Mouse (Mus musculus): ENCODE data around the gene Klhl1. TPM values are rescaled to one million over a fixed set of nuclear protein-coding genes. Genes with fewer than 3 reads are reported as not detected.
"Not testable (repeated sequence)": the region's sequence is repeated elsewhere in the genome, so short reads cannot be mapped to it uniquely, and the experiment has no call there.

Klhl1 gene
- not detected for total RNA-seq (2021)
- long read RNA-seq, experiment 1: 0 reads
- long read RNA-seq, experiment 2: 0 reads

DNA sequence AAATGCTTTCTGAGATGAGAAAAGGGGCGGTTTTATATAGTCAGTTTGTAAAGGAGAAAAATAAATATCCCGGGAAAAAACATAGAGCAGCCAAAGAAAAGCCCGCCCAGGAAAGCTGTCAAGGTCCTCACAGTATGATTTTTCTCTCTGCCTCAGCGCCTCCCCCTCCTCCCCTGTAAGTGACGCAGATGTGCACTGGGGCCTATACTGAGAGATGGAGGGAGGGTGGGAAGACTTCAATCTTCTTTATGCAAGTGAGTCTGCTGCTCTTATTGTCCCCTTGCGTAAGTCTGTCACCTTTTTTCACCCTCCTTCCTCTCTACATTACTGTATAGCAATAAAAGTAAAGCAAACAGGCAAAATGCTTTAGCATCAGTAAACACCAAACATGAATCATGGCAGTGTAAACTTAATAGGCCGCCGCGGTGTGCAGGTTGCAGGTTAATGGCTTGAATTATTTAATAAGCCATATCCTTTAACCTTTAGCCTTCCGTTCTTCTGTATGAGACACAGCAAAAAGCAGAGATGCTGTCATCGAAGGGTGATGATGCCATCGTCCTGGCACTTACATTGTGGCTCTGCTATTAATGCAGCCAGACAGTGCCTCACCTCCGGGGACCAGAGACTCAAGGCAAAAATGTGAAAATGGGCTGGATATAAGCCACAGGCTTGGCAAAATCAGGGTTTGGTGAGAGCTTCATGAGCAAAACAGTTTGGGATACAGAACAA lies at the start of gene Klhl1:
TSS of gene Klhl1 (minus strand) at position 149 of the 729 bp plus-strand sequence.
- DNase-seq: no peak
- intact Hi-C loops (cut with DNase I): no loop called here

DNA sequence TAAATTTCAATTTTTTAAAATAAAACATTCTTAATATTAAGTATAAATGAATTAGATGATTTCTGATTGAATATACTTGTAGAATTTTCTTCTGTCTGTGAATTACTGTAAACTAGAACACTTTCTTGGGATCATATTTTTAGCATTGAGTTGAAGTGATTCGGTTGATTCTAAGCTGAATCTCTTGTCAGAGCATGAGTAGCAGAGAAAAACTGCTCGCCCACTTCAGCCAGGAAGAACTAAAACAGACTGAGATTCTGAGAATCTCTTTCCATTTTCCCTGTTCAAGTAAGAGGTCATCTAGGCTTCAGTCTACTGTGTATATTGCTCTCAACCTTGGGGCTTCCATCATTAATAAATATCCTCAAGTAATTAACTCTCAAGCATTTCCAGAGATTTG lies 34.8 kb upstream of the Klhl1 start:
- intact Hi-C loops (cut with DNase I): no loop called here

DNA sequence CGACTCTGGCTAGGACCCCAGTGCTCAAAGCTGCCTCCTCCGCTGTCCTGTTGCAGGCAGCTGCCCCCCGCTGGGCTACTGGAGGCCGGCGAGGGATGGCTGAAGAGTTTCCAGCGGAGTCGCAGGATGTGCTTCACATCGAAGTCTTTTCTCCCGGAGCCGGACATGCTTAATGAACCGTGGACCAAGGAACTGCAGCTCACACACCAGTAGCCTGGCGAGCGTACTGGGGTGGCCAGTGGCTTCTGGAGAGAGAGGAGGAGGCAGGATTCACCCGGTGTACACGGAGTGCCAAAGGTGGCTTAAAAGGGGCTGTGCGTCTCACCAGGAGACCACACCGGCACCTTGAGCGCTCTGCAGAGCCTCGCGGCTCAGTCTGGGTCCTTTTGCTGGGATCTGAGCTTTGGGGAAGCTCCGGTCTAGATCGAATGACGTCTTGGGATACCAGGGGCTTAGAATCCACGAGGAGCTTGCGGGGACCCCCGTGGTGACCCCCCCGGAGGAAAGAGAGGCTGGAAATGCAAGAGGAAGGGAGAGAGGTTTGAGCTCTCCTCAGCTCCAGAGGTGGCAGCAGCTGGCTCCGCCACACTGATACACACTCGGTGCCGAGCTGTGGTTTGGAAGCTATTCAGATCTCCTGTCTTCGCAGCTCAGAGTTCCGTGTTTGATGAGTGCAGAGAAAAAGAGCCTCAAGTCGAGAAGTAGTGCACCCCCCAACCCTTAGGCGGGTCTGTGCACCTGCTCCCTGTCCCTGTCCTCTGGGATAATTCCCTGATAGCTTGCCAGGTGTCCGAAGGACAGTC lies 550 bp downstream of the Klhl1 start:
- DNase-seq: no peak
- intact Hi-C loops (cut with DNase I): no loop called here

More for the DNA sequence above, 34.8 kb upstream of the Klhl1 start:
- no peak for DNase-seq

DNA sequence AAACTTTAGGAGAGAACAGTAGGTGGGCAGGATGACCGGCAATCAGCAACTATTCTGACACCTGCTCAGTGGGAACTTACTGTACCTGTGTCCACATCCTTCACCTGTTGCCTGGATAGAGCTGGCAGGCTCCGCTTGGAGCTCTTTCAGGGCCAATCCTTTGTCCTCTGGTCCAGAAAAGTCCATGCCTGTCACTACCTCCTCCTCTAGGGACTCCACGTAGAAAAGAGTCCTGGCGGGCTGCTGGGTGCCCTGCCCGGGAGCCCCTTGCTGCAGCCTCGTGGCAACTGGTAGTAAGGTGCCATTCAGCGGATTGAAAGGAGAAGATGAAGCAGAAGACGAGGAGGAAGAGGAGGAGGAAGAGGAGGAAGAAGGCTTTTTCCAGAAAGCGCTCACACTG lies 1.2 kb downstream of the Klhl1 start:
- no peak for DNase-seq
- intact Hi-C loops (cut with DNase I): no loop called here

DNA sequence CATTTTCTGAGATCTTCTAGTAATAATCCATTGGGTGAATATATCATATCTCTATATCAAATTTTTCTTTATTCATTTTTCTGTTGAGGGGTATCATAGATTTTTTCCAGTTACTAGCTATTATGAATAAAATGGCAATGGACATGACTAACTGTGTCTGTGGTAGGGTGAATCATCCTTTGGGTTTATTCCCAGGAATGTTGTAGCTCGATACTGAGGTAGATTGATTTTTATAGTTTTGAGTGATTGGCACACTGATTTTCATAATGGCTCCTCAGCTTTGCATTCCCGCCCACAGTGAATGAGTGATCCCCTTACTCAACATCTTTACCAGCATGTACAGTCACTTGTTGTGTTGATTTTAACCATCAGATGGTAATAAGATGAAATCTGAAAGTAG lies 19.0 kb downstream of the Klhl1 start:
- intact Hi-C loops (cut with DNase I): no loop called here
- no peak for DNase-seq

DNA sequence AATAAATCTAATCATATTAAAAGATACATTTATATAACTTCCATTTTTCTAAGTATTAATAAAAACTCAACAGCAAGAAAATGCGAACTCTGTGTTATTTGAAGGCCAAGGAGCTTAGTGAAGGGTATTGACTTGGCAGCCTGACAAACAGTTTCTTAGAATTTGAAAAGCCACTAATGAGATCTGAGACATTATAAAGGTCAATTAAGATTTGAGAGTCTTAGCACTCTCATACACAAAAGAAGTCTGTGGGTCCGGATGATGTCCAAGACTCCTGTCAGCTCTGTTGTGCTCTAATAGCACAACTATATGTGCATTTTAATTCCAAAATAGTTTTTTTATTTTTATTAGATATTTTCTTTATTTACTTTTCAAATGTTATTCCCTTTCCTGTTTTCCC lies 47.1 kb downstream of the Klhl1 start:
- intact Hi-C loops (cut with DNase I): no loop called here

DNA sequence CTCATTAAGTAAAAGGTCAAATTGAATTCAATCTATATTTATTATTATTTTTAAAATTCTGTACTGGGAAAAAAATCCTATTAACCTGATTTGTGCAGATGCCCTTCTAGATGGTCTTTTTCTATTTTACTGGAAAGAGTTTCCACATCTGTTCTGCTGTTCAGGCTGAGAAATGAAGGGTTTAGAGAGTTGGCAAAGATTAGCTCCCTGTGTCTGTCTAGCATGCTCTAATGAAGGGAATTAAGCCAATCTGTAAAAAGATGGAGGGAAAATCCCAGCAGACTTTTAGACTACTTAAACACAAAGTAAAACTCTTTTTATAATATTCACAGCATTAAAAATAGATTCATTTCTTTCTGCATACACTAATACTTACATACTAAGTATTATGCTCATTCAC lies 47.6 kb downstream of the Klhl1 start:
- intact Hi-C loops (cut with DNase I): no loop called here
- DNase-seq: no peak

More for the DNA sequence above, 47.1 kb downstream of the Klhl1 start:
- no peak for DNase-seq

DNA sequence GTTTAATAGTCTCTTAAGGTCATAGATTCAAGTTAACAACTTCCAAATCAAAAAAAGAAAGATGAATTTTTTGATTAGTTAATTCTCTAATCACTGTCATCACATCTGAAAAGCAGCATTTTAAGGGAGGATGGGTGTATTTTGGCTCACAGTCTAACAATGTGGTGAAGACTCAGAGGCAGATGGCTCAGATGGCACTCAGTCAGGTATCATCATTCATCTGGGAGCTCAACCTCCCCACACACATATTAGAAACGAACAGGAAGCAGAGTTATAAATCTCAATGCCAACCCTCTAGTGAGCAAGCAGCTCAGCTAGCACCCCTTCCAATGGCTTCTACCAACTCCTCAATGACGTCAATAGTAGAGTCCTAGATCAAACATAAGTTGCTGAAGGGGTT lies 57.1 kb downstream of the Klhl1 start:
- intact Hi-C loops (cut with DNase I): no loop called here
- DNase-seq: no peak

DNA sequence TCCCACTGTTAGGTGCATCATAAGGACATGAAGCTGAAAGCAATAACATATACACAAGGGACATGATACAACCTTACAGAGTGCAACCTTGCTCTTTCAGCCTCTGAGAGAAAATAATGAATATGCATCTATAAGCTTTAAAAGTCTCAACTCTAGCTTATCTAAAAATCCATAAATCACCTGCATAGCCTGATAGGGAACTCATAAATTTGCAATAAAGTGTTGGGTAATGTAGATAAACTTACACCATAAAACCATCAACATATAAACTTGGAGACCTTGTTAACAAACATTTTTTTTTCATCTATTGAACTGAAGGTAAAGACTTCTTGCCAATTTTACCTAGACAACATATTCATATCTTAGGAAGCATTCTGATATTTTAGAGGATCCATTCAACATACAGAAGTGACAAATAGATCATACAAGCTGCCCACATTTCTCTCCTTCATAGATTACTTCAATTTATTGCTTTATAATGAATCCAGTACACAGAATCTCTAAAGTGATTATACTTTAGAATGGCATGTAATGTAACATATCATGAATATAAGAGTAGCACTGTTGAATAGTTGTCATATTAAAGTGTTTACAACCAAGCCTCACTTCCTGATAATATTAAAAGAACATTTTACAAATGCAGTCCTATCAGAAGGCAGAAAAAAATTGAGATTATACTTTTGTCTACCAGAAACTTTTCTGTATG lies 126.7 kb downstream of the Klhl1 start:
- intact Hi-C loops (cut with DNase I): no loop called here

DNA sequence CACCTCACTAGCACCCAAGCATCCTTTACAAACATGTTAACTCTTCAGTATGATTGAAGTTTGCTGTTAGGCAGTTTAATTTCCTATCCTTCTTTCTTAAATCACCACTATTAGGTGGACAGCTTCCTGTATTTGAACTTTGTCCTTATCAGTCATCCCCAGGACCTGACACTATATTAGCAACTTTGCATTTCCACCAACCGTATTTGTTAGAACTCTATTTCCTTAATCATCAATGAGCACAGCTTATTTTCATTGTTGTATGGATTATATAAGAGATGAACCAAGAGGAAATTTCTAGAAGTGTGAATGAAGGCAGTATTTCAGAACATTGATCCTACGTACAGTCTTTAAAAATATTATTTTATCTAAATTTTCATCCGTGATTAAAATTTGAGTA lies 156.2 kb downstream of the Klhl1 start:
- intact Hi-C loops (cut with DNase I): no loop called here
- DNase-seq: no peak

More for the DNA sequence above, 126.7 kb downstream of the Klhl1 start:
- DNase-seq: no peak

DNA sequence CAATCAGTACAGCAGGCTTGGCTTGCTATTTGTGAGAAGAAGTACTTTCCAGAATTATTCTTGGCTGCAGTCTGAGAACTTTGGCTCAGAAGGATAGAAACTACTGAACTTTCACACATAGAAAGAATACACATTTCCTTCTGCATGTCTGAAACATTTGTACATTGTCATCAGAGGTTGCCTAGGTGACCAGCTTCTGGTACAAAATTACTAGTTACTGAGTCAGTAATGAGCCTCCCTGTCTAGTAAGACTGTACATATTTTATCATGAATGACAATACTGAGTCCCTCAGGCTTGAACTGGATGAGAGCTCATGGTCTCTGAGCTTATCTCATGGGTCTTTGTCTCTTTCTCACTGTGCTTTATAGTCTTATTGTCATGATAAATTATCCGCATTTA lies 170.7 kb downstream of the Klhl1 start:
- no peak for DNase-seq
- intact Hi-C loops (cut with DNase I): no loop called here

DNA sequence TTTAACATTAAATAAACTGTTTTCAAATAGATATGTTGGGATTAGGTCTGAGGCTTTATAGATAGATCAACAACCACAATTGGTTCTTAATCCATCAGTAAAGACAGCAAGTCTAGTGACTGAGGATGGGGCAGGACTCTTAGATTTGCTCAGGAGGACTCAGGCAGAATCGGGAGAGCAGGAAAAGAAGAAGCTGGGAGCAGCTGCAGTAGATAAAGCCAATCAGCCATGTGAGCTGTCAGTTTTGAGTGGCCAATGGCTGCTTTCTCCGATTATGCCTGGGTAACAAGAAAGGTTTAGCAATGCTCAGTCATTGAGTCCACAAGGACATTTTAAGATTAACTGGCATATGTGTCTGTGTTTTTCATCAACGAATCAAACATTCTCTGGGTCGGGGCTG lies 187.8 kb downstream of the Klhl1 start:
- intact Hi-C loops (cut with DNase I): no loop called here
- DNase-seq: no peak

DNA sequence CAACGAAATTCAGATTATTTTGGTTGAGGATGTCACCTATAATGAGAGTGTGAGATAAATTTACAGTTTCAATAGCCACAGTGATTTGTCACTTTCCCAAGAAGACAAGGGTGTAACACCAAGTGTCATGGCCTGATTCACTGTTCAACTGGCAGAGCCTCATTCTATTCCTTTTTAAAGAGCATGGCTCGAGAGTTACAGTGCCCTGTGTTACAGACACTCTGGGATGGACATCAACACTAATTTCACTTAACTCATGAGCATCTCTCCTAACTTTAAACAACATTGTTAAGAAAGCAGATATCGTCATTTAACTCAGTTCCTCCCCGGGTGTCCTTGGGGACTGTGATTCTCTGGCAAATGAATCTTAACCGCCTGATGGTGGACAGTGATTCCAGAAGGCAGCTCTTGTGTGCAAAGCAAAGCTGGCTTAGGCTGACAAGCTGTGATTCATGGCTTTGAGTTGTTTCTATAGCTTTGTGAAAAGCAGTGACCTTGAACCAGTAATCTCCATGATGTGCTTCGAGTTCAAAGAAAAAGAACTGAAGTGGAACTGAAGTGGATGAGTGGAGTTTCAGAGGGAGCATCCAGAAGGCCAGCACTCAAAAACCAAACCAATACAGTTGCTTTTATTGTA lies 301.0 kb downstream of the Klhl1 start:
- no peak for DNase-seq
- intact Hi-C loops (cut with DNase I): no loop called here

DNA sequence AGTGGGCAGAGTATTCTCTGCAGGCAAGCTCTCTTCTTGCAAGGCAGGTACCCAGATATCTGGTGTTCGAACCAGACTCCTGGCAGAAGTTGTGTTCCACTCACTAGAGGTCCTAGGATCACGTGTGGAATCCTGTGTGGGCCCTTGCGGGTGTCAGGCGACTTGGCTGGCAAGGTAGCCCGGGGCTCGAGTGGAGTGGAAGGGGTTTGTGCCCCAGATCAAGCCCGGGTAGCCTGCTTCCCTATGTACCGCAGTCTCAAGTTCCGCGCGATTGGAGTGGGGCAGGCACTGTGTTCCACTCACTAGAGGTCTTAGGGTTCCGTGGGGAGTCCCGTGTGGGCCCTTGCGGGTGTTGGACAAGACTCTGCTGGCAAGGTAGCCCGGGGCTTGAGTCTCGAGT lies 324.1 kb downstream of the Klhl1 start:
- intact Hi-C loops (cut with DNase I): not testable (repeated sequence)
- peak in 1 of 2 experiments; percentile 2 for DNase-seq

DNA sequence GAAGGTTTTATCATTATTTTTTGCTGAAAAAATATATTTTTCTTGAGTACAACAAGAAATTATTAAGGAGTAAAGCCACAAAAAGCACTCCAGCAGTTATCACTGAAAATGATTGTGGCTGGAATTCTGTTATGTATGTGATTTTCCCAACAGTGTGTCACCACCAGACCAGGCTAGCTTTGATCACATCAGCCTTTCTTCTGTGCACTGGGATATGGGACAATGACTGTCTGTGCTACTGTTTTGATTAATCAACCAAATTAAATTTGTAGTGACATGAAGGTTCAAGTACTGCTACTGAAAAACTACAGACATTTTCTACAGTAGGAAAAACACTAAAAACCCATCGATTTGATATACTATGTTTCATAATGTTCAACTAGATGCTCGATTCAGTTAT lies 344.4 kb downstream of the Klhl1 start:
- no peak for DNase-seq
- intact Hi-C loops (cut with DNase I): no loop called here

DNA sequence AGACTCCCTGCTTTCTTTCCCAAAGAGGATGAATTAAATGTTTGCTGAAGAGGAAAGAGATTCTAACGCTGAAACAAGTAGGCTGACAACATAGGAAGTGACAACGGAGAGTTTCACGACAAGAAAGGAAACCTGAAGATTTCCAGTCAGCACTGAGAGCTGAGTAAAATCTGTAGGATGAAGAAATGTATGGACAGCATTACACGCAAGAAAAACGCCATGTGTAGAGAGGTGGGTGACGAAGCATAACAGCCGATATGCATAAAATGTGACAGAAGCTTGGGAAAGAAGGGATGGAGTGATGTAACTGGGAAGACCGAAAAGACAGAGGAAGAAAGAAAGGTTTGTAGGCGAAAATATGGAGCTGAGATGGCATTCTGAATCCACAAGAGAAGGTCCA lies 375.8 kb downstream of the Klhl1 start:
- DNase-seq: no peak
- intact Hi-C loops (cut with DNase I): no loop called here

DNA sequence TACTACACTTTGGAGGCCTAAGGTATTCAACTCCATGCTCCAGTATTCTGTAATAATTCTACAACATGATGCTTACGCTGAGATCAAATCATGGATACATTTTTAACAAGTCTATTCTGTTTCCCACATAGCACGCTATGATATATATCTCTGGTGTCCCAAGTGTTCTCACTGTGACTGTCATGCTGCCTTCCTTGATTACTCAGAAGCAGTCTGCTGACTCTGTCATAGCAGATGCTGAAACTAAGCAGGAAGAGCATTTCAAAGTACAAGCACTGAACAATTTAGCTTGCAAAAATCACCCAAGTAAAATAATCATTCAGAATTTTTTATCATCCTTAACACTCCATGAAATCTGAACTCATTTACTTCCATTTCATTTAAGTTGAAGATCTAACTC lies 378.7 kb downstream of the Klhl1 start:
- no peak for DNase-seq
- intact Hi-C loops (cut with DNase I): no loop called here

DNA sequence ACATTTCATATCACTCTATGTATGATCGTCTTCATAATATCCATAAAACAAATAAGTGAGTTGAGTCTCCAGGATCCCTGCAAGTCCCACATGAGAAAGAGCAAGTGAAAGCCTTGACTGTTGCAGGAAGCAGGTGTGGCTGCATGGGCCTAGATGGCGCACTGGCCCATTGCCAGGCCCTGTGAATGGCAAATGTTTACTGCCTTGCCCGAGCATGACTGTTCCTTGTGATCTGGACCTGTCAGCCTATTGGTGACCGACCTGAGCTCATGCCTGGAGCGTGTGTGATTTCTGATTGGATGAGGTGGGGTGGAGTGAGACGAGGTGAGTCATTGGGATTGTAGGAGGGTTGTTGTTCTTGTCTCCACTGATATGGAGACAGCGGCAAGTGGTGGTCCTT lies 411.5 kb downstream of the Klhl1 start:
- intact Hi-C loops (cut with DNase I): no loop called here
- DNase-seq: no peak

DNA sequence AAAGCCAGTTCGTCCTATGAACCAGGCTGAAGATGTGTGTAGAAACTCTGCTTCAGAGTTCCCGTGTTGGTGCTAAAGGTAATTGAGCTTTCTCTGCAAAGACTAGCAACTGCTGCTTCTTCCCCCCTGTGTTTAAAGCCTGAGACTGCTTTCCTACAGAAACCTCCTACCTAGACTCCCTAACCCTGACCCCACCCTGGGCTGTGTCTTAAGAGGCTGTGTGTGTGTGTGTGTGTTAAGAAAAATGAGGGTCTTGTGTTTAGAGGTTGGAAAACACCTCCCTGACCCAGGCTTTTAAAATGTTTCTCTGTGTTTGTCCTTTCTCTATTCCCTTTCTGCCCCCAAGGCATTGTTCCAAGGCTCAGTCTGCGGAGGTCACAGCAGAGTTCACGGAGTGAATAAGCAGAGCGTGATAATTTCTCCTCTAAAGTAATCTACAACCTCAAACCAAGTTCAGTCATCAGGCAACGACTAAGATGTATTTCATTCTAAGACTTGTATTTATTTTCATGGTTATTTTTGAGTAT lies 437.2 kb downstream of the Klhl1 start:
- intact Hi-C loops (cut with DNase I): no loop called here
- DNase-seq: no peak

DNA sequence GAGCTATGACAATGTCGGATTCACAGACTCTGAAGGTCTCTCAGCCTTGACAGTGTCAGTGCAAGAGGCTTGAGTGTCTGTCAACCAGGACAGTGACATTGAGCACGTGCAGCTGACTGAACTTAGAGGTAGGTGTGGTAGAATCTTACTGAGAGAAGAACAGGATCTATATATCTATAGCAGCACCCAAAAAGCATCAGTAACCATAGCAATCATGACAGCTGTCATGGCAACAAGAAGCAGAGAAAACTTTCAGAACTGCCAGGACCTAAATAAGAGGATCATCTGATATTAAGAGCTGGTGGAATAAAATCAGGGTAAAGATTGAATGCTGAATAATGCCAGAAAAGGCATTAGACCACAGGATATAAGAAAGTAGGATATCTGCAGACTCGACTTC lies 453.0 kb downstream of the Klhl1 start:
- intact Hi-C loops (cut with DNase I): no loop called here
- no peak for DNase-seq

Data from heart, postnatal 14 days (tissue).